10 mouse cellular contexts compared by ENCODE assay signal in genomic region chr1:80512210-80512948, GRCm38 (mm10). TPM values are rescaled to one million over a fixed set of nuclear protein-coding genes. Genes with fewer than 3 reads are reported as not detected.
DNase-seq lines count a peak whose midpoint lies in the region; ATAC-seq and TF ChIP-seq lines count a peak whose summit lies in the region.
"Had no signal": no experiment of that assay in that cellular context is flagged by ENCODE, and none has a peak within 500 bp of the region (broad histone marks: within the 10 kb centered on the region; RNA-seq: fewer than 3 reads in every experiment).

No protein-coding gene starts in this region.

- H3K36me3 ChIP-seq in liver, adult 2 months (ENCODE audit: control insufficient read depth, insufficient read depth, low read length): no peaks in the 10 kb centered on the region
- no peaks in the 10 kb centered on the region for H3K36me3 ChIP-seq in forebrain, postnatal 0 days (ENCODE audit: insufficient read depth)
- no peaks in the 10 kb centered on the region for H3K36me3 ChIP-seq in neural tube, embryonic 14.5 days (ENCODE audit: control insufficient read depth, insufficient read depth, low read length)

- peak in 1 of 2 experiments; percentile 25 for DNase-seq in cerebellum, adult 2 months
- peak; percentile 6 for DNase-seq in liver, adult 2 months (ENCODE audit: extremely low read depth, low read depth, low spot score)
- DNase-seq in liver: no peak
- DNase-seq in forebrain, postnatal 0 days: peak; percentile 80
- no peak for DNase-seq in lung, adult 18-20 months

- TF ChIP-seq POLR2A in cerebellum, adult 2 months (IDR thresholded peaks at IDR 0.05; ENCODE audit: borderline replicate concordance, insufficient read depth, low read length): no peak
- TF ChIP-seq POLR2A in liver, adult 2 months (IDR thresholded peaks at IDR 0.05; ENCODE audit: extremely low read depth, insufficient read depth, low read length): no peak

- H3K27me3 ChIP-seq in cerebellum, adult 2 months (ENCODE audit: control insufficient read depth, insufficient read depth, low read length): no peaks in the 10 kb centered on the region
- H3K27me3 ChIP-seq in liver, adult 2 months (ENCODE audit: control insufficient read depth, insufficient read depth, low read length): no peaks in the 10 kb centered on the region
- no peaks in the 10 kb centered on the region for H3K27me3 ChIP-seq in forebrain, postnatal 0 days (ENCODE audit: insufficient read depth, low read length)
- no peaks in the 10 kb centered on the region for H3K27me3 ChIP-seq in neural tube, embryonic 14.5 days (ENCODE audit: control insufficient read depth, insufficient read depth, low read length)

- no peaks in the 10 kb centered on the region for H3K9me3 ChIP-seq in forebrain, postnatal 0 days (ENCODE audit: low read length)
- H3K9me3 ChIP-seq in neural tube, embryonic 14.5 days (ENCODE audit: control insufficient read depth, low read length): no peaks in the 10 kb centered on the region

- no peak overlapping the region for H3K27ac ChIP-seq in cerebellum, adult 2 months (ENCODE audit: insufficient read depth, low read length)
- no peak overlapping the region for H3K27ac ChIP-seq in liver, adult 2 months (replicated peaks; ENCODE audit: insufficient read depth, low read depth, low read length)
- no peak overlapping the region for H3K27ac ChIP-seq in forebrain, postnatal 0 days (ENCODE audit: low read depth, low read length)
- no peak overlapping the region for H3K27ac ChIP-seq in neural tube, embryonic 14.5 days (ENCODE audit: low read depth, low read length)

- no peak; the same call in 1 of the 2 replicates for ATAC-seq in cerebellum, adult (ENCODE audit: insufficient number of reproducible peaks, low FRiP score, low TSS enrichment)
- peak; percentile 77 for ATAC-seq in forebrain, postnatal 0 days
- ATAC-seq in neural tube, embryonic 14.5 days (ENCODE audit: low read depth): peak; percentile 45; the same call in 1 of the 2 replicates
- no peak for ATAC-seq in monocyte, adult 5-6 weeks (replicated peaks; ENCODE audit: insufficient number of reproducible peaks, low FRiP score, low TSS enrichment, poor library complexity, severe bottlenecking)

- WGBS in cerebellum, adult 2 months: 73% methylated on average over 8 of the region's 8 CpGs
- WGBS in liver, adult 2 months: 64% methylated on average over 8 of the region's 8 CpGs
- WGBS in forebrain, postnatal 0 days: 58% methylated on average over 8 of the region's 8 CpGs
- 68% methylated on average over 8 of the region's 8 CpGs for WGBS in neural tube, embryonic 14.5 days

- H3K79me2 ChIP-seq in liver, adult 2 months (ENCODE audit: control insufficient read depth, insufficient read depth, low read length): no peaks in the 10 kb centered on the region

- no peak overlapping the region for H3K9ac ChIP-seq in liver, adult 2 months (ENCODE audit: low read depth, low read length)
- no peak overlapping the region for H3K9ac ChIP-seq in forebrain, postnatal 0 days
- no peak overlapping the region for H3K9ac ChIP-seq in neural tube, embryonic 14.5 days (replicated peaks; ENCODE audit: low read depth, low read length)

- TF ChIP-seq CTCF in cerebellum, adult 2 months (IDR thresholded peaks at IDR 0.05; ENCODE audit: borderline replicate concordance, insufficient read depth, low read depth, low read length): peak; percentile 22; the same call in 1 of the 2 replicates
- TF ChIP-seq CTCF in liver, adult 2 months (IDR thresholded peaks at IDR 0.05; ENCODE audit: low read depth, low read length): no peak
- TF ChIP-seq CTCF in forebrain, postnatal 0 days (IDR thresholded peaks at IDR 0.05; ENCODE audit: low read depth): peak; percentile 83

- H3K4me2 ChIP-seq in forebrain, postnatal 0 days (ENCODE audit: low read depth): no peak overlapping the region
- no peak overlapping the region for H3K4me2 ChIP-seq in neural tube, embryonic 14.5 days (ENCODE audit: low read depth, low read length)

- H3K4me3 ChIP-seq in cerebellum, adult 2 months (replicated peaks; ENCODE audit: insufficient read depth, low read depth, low read length): no peak overlapping the region
- H3K4me3 ChIP-seq in liver, adult 2 months (ENCODE audit: insufficient read depth, low read depth, low read length): no peak overlapping the region
- H3K4me3 ChIP-seq in forebrain, postnatal 0 days (ENCODE audit: low read depth, low read length): no peak overlapping the region
- H3K4me3 ChIP-seq in neural tube, embryonic 14.5 days (ENCODE audit: low read depth, low read length): no peak overlapping the region

- no peaks in the 10 kb centered on the region for H3K4me1 ChIP-seq in cerebellum, adult 2 months (ENCODE audit: control insufficient read depth, insufficient read depth, low read length)
- H3K4me1 ChIP-seq in liver, adult 2 months (ENCODE audit: control insufficient read depth, insufficient read depth, low read length): no peaks in the 10 kb centered on the region
- H3K4me1 ChIP-seq in forebrain, postnatal 0 days (ENCODE audit: insufficient read depth): no peaks in the 10 kb centered on the region
- no peaks in the 10 kb centered on the region for H3K4me1 ChIP-seq in neural tube, embryonic 14.5 days (ENCODE audit: control insufficient read depth, insufficient read depth, low read length)

RNA-seq across cellular contexts. Expression of gene Gm45261, which starts 51.1 kb away (rescaled TPM):
- not detected in 2 replicates for polyA plus RNA-seq in cerebellum, adult 2 months (2012; rRNA removed)
- total RNA-seq in liver, adult 2 months (2014; rRNA removed): not detected in 2 replicates
- not detected in 2 replicates for polyA plus RNA-seq in liver, adult 2 months (2012; rRNA removed)
- total RNA-seq in forebrain, postnatal 0 days (2014; rRNA removed): not detected in 2 replicates
- not detected in 2 replicates for polyA plus RNA-seq in forebrain, postnatal 0 days (2015; fragmentation: Nextera tagmentation; extraction: Ambion mirVana)
- polyA plus RNA-seq in neural tube, embryonic 14.5 days (2014; fragmentation: Nextera tagmentation; extraction: Ambion mirVana): not detected in 2 replicates
- total RNA-seq in monocyte, adult 5-6 weeks (2017): not detected in 3 replicates
- polyA plus RNA-seq: large intestine, adult 2 months; neural tube, embryonic 11.5 days had no signal

Comparison
In these comparisons a context has a peak if more than half of its experiments do, and no peak if none do; other contexts are left out.
1. DNase-seq: peak in liver, adult 2 months (single experiment) and forebrain, postnatal 0 days (single experiment); none in liver (single experiment) and lung, adult 18-20 months (0 of 2).
2. ATAC-seq: peak in forebrain, postnatal 0 days (single experiment) and neural tube, embryonic 14.5 days (single experiment); none in cerebellum, adult (single experiment) and monocyte, adult 5-6 weeks (single experiment).